Mouse (Mus musculus) liver, embryonic 11.5 days (tissue): ENCODE measurements around the gene Runx3. TPM values are rescaled to one million over a fixed set of nuclear protein-coding genes. Genes with fewer than 3 reads are reported as not detected.
"Not testable (repeated sequence)": the region's sequence is repeated elsewhere in the genome, so short reads cannot be mapped to it uniquely, and the experiment has no call there.

Experiments used
- ATAC-seq: fragments of 200-750 bp; cut with Nextera tagmentation; replicated peaks from 2 replicates; pipeline ENCODE4 v1.8.0; 2017; ENCODE audit warnings: moderate number of reproducible peaks, mild to moderate bottlenecking, moderate TSS enrichment, moderate library complexity; ENCODE audit not compliant: low FRiP score
- DNase-seq: peaks from one replicate; pipeline ENCODE4 v3.0.0-alpha.2; 2017; ENCODE audit warnings: low spot score
- H3K27ac ChIP-seq: fragments of 300-500 bp; sonication (generic); 2 replicates; pipeline ENCODE4 v1.5.1; 2014; ENCODE audit warnings: mild to moderate bottlenecking, low read depth, low read length, control low read depth
- H3K27me3 ChIP-seq: fragments of 300-500 bp; sonication (generic); replicated peaks from 2 replicates; pipeline ENCODE4 v1.6.1; 2014; ENCODE audit warnings: low read length, mixed read lengths; ENCODE audit not compliant: control insufficient read depth, insufficient read depth
- H3K36me3 ChIP-seq: fragments of 300-500 bp; sonication (generic); 2 replicates; pipeline ENCODE4 v1.6.1; 2014; ENCODE audit warnings: mild to moderate bottlenecking, low read length, moderate library complexity, mixed read lengths; ENCODE audit not compliant: control insufficient read depth, insufficient read depth
- H3K4me1 ChIP-seq: fragments of 300-500 bp; sonication (generic); replicated peaks from 2 replicates; pipeline ENCODE4 v1.6.1; 2014; ENCODE audit warnings: low read length, mixed read lengths; ENCODE audit not compliant: control insufficient read depth, insufficient read depth
- H3K4me2 ChIP-seq: fragments of 300-500 bp; sonication (generic); 2 replicates; pipeline ENCODE4 v1.6.1; 2014; ENCODE audit warnings: mild to moderate bottlenecking, control low read depth, moderate library complexity
- H3K4me3 ChIP-seq: fragments of 300-500 bp; sonication (generic); 2 replicates; pipeline ENCODE4 v1.5.1; 2014; ENCODE audit warnings: low read depth, low read length, control low read depth
- H3K9ac ChIP-seq: fragments of 300-500 bp; sonication (generic); 2 replicates; pipeline ENCODE4 v1.6.1; 2014; ENCODE audit warnings: low read depth, low read length, control low read depth
- H3K9me3 ChIP-seq: fragments of 300-500 bp; sonication (generic); 2 replicates; pipeline ENCODE4 v1.6.1; 2016; ENCODE audit warnings: low read length, inconsistent platforms, mixed read lengths; ENCODE audit not compliant: control insufficient read depth
- WGBS: fragments of 180-500 bp; shearing (Covaris S2); extraction: QIAGEN DNeasy Blood & Tissue Kit; methylation state at CpG from one replicate; pipeline ENCODE4 v1.1.7; 2014; 5-methylcytosine and 5-hydroxymethylcytosine counted together
- polyA plus RNA-seq: library from polyadenylated mRNA; unstranded; fragments of >200 nt; fragmentation: Nextera tagmentation; extraction: Ambion mirVana; gene quantifications from 2 replicates; pipeline ENCODE4 v1.2.1, GENCODE M21; 2014

Runx3 gene
- polyA plus RNA-seq, 1 experiment from 2014 or later: 0.71 TPM

DNA sequence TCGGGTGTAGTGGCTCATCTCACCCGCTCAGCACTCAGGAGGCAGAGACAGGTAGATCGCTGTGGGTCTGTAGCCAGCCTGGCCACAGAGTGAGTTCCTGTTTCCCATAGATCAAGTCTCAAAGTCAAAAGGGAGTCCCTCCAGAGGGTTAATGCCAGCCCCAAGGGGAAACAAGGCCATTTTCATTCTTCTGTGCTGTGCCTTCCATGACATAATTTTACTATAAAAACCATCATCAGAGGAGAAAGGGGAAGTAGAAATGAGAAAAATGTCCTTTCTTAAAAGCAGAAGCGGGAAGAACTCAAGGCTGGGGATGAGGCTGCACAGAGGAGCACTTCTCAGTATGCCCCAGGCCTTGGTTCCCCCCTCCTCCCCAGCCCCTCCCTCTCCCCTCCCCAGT lies 61.4 kb downstream of the Runx3 start:
- H3K4me2 ChIP-seq: no peak overlapping the region
- no peaks in the 10 kb centered on the region for H3K9me3 ChIP-seq
- no peak overlapping the region for H3K27ac ChIP-seq
- no peak for DNase-seq
- 69% methylated on average over 4 of the region's 4 CpGs for WGBS
- H3K9ac ChIP-seq: no peak overlapping the region
- H3K4me1 ChIP-seq: no peaks in the 10 kb centered on the region
- ATAC-seq: no peak
- H3K27me3 ChIP-seq: no peaks in the 10 kb centered on the region; the same call in 1 of the 2 replicates
- no peak overlapping the region for H3K4me3 ChIP-seq
- no peaks in the 10 kb centered on the region for H3K36me3 ChIP-seq

DNA sequence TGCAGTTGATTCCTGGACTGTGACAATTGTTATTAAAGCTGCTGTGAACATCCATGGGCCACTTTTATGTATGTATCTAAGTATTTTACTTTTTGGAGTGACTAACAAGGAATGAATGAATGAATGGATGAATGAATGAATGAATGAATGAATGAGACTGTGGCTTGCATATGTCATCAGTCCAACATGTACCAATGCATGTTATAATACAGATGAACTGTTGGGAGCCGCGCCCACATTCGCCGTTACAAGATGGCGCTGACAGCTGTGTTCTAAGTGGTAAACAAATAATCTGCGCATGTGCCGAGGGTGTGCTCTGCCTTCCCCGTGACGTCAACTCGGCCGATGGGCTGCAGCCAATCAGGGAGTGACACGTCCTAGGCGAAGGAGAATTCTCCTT lies 63.8 kb downstream of the Runx3 start:
- H3K4me3 ChIP-seq, H3K27me3 ChIP-seq, H3K36me3 ChIP-seq, H3K4me1 ChIP-seq, H3K9ac ChIP-seq, ATAC-seq, DNase-seq, H3K9me3 ChIP-seq, H3K4me2 ChIP-seq, H3K27ac ChIP-seq: not testable (repeated sequence)
- 96% methylated on average over 6 of the region's 13 CpGs for WGBS

DNA sequence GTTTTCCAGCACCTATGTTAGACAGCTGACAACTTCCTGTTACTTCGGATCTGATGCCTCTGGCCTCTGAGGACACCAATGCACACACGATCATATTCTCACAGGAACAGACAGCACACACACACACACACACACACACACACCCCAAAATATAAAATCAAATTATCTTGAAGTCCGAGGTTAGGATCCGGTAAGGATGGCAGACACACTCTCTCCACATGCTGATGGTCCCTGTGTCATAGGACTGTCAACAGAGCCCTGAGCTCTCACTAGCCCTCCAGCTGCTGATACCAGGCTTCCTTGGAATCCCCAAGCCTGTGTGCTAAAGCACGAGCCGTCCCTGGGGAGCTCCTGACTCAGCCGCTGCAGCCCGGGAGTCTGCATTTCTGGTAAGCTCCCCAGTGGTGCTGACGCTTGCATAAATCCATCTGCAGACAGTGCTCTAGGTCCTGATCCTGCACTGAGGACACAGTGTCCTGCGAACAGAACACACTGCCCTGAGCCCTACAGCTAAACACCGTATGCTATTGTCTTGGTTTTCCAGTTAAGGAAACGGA lies 69.1 kb downstream of the Runx3 start:
- Histone ChIP-seq H3K4me3 (no peak overlapping the region), H3K4me1 (no peaks in the 10 kb centered on the region), H3K4me2 (no peak overlapping the region), H3K9ac (no peak overlapping the region), H3K9me3 (no peaks in the 10 kb centered on the region), H3K36me3 (no peaks in the 10 kb centered on the region), H3K27me3 (no peaks in the 10 kb centered on the region), H3K27ac (no peak overlapping the region)
- 80% methylated on average over 12 of the region's 12 CpGs for WGBS
- DNase-seq (no peak), ATAC-seq (no peak)

DNA sequence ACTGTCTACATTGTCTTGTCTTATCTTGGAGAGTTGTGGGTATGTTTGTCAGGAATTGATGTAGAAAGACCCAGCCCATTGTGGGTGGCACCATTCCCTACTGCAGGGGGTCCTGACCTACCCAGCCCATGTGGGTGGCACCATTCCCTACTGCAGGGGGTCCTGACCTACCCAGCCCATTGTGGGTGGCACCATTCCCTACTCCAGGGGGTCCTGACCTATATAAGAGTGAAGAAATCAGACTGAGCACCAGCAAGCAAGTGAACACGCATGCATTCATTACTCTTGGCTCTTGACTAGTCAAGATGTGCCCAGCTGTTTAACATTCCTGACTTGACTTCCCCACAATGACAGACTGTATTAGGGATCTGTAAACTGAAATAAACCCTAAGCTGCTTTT lies 69.9 kb downstream of the Runx3 start:
- Histone ChIP-seq H3K36me3 (no peaks in the 10 kb centered on the region), H3K4me3 (no peak overlapping the region), H3K4me2 (no peak overlapping the region), H3K9me3 (no peaks in the 10 kb centered on the region), H3K4me1 (no peaks in the 10 kb centered on the region), H3K27ac (no peak overlapping the region), H3K27me3 (no peaks in the 10 kb centered on the region), H3K9ac (no peak overlapping the region)
- no peak for ATAC-seq
- WGBS: 94% methylated on average over 1 of the region's 1 CpGs
- no peak for DNase-seq

- H3K27me3 ChIP-seq: no peaks in the 10 kb centered on the region
- 69% methylated on average over 1 of the region's 1 CpGs for WGBS
Observed at GRCm38 (mm10) chr4:135191185-135191584, 70.7 kb downstream of the Runx3 start.

DNA sequence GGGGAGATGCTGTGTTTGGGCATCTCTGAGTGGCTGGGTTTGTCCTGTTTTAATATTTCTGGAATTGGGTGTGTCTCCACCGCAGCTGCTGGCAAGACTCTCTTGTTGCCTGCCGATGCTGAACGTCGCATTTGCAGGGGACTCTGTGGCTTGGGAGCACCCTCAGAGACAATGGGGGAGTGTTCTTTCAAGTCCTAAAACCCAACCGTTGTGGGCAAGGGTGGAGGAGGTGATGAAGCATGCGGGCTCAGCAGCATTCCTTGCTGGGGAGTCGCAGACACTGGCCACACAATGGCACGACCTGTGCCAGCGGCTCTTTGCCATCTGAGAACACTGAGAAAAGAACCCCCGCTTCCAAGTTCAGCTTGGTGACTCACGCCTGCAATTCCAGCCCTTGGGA lies 71.2 kb downstream of the Runx3 start:
- no peak overlapping the region for H3K27ac ChIP-seq
- ATAC-seq (no peak), DNase-seq (no peak)
- H3K9me3 ChIP-seq: no peaks in the 10 kb centered on the region
- H3K4me2 ChIP-seq: no peak overlapping the region
- H3K4me3 ChIP-seq: no peak overlapping the region
- WGBS: 80% methylated on average over 11 of the region's 11 CpGs
- H3K4me1 ChIP-seq: no peaks in the 10 kb centered on the region
- no peak overlapping the region for H3K9ac ChIP-seq
- no peaks in the 10 kb centered on the region for H3K27me3 ChIP-seq
- no peaks in the 10 kb centered on the region for H3K36me3 ChIP-seq

More at GRCm38 (mm10) chr4:135191185-135191584, 70.7 kb downstream of the Runx3 start:
- no peak overlapping the region for H3K4me2 ChIP-seq
- no peaks in the 10 kb centered on the region for H3K36me3 ChIP-seq
- DNase-seq: no peak
- H3K27ac ChIP-seq: no peak overlapping the region
- H3K4me3 ChIP-seq: no peak overlapping the region
- ATAC-seq: no peak
- no peaks in the 10 kb centered on the region for H3K4me1 ChIP-seq
- H3K9ac ChIP-seq: no peak overlapping the region
- no peaks in the 10 kb centered on the region for H3K9me3 ChIP-seq

DNA sequence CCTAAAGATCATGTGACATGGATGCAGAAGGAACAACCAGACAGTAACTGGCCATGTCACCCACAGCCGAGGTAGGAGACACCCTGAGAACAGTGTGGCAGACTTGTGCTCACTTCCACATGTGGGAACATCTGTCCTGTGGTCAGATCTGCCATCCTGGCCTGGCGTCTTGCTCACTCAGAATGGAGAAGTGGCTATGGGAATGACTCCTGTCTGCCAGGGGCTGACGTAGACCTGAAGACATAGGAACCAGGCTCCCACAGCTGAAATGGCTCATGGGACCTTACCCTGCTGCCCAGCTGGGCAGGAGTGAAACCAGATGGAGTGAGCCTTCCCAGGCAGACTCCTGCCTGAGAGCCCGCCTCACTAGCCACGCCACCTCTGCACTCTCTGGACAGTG lies 72.4 kb downstream of the Runx3 start:
- Histone ChIP-seq H3K36me3 (no peaks in the 10 kb centered on the region), H3K4me1 (no peaks in the 10 kb centered on the region), H3K4me2 (no peak overlapping the region), H3K27ac (no peak overlapping the region), H3K27me3 (no peaks in the 10 kb centered on the region), H3K9ac (no peak overlapping the region), H3K9me3 (no peaks in the 10 kb centered on the region), H3K4me3 (no peak overlapping the region)
- 52% methylated on average over 5 of the region's 5 CpGs for WGBS
- DNase-seq (no peak), ATAC-seq (no peak)

GRCm38 (mm10) chr4:135197857-135198256 lies 77.4 kb downstream of the Runx3 start:
- Histone ChIP-seq H3K27ac (no peak overlapping the region), H3K4me3 (no peak overlapping the region), H3K4me1 (no peaks in the 10 kb centered on the region; the same call in 1 of the 2 replicates), H3K27me3 (no peaks in the 10 kb centered on the region), H3K36me3 (no peaks in the 10 kb centered on the region), H3K4me2 (no peak overlapping the region), H3K9ac (no peak overlapping the region), H3K9me3 (no peaks in the 10 kb centered on the region)
- no peak for DNase-seq
- no peak for ATAC-seq
- 77% methylated on average over 8 of the region's 8 CpGs for WGBS

DNA sequence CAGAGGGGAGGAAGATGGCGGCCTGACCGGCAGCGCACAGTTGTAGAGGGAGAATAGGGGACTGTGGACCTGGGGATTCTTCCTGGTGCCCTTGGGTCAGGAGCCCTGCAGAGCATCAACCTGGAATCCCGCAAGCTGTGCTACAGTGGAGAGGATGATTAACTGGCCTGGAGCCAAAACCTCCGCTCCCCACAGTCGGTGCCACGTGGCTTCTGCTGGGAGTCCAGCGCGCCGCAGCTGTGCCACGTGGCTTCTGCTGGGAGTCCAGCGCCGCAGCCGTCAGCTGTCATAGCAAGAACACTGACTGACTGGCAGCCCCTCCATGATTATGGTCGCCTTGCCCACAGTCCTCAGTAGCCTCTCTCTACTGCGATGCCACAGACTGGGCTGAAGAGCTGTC lies 81.3 kb downstream of the Runx3 start:
- H3K4me1 ChIP-seq: peaks cover 11% of the 10 kb centered on the region
- ATAC-seq (no peak), DNase-seq (no peak)
- H3K27ac ChIP-seq: no peak overlapping the region
- H3K9me3 ChIP-seq: no peaks in the 10 kb centered on the region
- H3K4me2 ChIP-seq: no peak overlapping the region
- peaks cover 14% of the 10 kb centered on the region for H3K27me3 ChIP-seq
- no peak overlapping the region for H3K4me3 ChIP-seq
- WGBS: 90% methylated on average over 16 of the region's 16 CpGs
- no peaks in the 10 kb centered on the region for H3K36me3 ChIP-seq
- no peak overlapping the region for H3K9ac ChIP-seq
